Mouse (Mus musculus) embryo, embryonic 11 days (tissue): ENCODE measurements around the gene Mgam.
"Not testable (repeated sequence)": the region's sequence is repeated elsewhere in the genome, so short reads cannot be mapped to it uniquely, and the experiment has no call there.

Source experiments
- DNase-seq: peaks from one replicate; pipeline ENCODE4 v3.0.0-alpha.2; 2015

The Mgam gene

DNA sequence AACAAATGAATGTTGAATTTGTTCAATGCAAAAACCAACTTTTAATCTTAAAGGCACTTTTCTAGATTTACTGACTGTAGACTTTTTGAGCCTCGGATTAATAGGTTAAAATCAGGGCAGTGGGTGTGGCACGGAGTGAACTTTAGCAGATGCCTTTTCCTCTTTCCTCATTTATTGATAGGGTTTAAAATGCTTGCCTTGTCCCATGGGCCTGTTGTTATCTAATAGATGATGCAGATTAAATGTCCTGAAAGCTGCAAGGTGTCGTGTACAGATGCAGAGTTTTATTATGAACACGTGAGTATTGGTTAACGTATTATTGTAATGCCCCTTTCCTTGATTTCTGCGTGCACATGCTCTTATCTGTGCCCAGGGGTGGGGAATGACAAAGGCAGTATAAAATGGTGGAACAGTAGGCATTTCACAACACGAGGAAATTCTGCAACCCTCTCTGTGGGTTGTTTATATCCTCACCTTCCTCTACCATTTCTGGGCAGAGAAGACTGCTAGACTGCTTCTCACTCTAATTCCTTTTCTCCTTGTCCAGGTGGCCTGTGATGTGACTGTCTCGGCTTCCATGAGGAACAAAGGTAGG is at the start of gene Mgam:
Gene Mgam (plus strand): TSS at position 426 of the 595 bp plus-strand sequence.
- no peak for DNase-seq

DNA sequence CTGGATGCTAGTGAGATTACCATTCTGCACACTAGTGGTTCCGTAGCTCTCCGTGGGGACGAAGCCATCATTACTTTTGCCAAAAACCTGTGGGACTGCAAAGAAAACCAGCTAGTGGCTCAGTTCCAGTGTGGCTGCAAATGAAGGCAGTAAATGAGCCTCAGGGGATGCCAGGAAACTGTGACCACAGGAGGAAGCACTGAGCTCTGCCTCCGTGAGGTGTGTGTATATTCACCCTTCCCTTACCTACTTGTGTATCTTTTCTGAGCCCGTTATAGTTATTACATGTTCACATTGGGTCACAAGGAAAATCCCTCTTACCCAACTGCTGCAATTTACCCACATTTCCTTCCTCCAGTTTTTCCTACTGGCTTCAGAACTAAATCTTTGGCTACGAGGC is 44.3 kb upstream of the Mgam start:
- DNase-seq: no peak

DNA sequence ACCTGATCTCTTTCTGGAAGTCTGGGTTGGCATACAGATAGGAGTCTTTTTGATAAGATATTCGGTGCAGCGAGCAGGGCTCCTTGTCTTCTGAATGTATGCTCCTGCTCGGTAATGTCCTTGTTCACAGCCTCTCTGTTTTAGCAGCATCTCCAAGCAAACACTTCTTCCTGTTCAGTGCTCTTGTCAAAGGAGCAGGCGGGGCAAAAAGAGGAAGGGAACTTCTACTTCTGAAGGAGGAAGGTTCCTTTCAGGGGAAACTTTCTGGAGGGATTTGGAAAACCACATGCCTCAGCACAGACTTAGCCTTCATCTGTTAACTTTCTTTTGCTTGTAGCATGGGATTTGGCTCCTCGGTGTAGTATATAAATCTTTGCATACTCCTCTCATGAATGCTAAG is 43.0 kb upstream of the Mgam start, which contains the start of gene Clec5a:
Gene Clec5a (minus strand): TSS at position 177 of the 400 bp plus-strand sequence.
- DNase-seq: no peak

DNA sequence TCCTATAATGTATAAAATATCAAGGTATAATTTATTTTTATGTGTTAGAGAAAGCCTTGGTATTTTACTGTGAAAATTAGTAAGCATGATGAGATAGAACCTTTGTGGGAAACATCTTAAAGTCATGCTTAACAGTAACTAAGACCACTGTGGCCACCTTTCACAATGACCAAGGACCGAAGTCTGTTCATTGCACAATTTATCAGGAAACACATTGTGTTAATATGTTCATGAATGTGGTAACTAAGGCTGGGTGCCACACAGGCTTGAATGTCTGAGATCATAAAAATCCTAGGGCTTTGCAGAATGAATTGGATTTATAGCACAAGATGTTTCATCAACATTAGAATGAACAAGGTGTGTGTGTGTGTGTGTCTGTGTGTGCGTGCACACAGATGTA is 40.3 kb upstream of the Mgam start:
- DNase-seq: no peak

DNA sequence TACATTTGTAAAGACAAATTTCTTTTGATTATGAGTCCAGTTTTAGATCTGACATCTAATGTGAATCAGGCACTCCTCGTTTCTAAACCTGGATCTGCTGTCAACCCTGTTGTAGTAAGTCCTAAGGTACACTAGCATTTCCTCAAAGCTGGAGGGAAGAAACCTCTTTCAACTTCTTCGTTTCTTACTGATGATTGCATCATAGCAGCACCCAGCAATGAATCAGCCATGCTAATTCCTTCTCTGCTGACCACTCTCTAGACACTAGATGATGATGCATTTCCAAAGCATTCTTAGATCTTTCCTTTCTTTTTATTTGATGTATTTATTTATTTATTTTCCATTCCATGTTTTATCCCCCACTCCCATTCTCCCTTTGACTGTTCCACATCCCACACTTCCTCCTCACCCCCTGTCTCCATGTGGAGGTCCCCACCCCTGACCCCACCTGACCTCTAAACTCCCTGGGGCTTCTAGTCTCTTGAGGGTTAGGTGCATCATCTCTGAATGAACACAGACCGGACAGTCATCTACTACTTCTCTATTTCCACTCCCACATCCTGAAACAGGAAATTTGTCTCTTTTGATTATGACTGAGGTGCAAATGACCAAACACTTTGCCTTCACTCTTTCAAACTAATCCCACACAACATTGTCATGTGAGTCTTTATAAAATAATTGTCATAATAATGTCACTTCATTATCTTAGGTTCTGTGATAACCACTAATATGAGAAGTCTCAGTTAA is 33.7 kb upstream of the Mgam start:
- DNase-seq: no peak

DNA sequence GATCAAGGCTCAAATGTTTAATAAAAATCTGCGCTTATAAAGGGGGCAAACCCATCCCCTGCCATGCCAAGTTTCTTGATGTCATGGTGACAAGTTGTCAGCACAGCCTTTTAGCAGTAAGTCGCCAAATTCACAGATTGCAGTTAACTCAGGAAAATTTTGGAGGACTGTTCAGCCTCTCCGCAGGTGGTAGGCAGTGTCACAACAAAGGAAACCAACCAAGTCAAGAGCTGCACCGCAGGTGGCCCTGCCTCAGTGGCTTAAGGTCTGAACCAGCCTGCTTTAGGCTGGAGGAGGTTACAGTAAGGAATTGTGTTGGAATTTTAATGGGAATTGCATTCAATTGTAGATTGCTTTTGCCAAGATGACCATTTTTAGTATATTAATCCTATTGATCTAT is 30.1 kb upstream of the Mgam start:
- DNase-seq: not testable (repeated sequence)

DNA sequence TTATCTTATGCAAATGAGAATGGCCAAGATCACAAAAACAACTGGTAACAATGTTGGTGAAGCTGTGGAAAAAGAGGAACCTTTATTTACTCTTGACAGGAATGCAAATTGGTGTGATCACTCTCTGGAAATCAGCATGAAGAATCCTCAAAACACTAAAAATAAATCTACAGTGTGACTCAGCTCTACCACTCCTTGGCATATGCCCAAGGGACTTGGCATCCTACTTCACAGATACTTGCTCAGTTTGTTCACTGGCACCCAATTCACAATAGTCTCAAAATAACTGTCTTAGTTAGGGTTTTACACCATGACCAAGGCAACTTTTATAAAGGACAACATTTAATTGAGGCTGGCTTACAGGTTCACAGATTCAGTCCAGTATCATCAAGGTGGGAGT is 21.2 kb upstream of the Mgam start:
- no peak for DNase-seq

DNA sequence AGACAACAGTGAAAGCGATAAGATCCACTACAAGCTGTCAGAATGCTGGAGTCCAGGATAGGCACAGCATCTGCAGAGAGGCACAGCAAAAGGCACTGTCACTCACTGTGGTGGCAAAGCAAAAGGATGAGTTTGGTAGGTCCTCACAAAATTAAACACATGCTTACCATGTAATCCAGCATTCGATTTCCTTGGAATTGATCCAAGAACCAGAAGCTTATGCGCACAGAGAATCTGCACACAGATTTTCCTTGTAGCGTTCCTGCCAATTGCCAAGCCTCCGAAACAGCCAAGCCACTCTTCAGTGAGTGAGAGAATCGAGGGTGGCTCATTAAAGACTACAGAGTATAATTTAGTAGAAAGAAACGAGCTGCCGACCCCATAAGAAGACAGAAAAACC is 18.4 kb upstream of the Mgam start:
- no peak for DNase-seq

DNA sequence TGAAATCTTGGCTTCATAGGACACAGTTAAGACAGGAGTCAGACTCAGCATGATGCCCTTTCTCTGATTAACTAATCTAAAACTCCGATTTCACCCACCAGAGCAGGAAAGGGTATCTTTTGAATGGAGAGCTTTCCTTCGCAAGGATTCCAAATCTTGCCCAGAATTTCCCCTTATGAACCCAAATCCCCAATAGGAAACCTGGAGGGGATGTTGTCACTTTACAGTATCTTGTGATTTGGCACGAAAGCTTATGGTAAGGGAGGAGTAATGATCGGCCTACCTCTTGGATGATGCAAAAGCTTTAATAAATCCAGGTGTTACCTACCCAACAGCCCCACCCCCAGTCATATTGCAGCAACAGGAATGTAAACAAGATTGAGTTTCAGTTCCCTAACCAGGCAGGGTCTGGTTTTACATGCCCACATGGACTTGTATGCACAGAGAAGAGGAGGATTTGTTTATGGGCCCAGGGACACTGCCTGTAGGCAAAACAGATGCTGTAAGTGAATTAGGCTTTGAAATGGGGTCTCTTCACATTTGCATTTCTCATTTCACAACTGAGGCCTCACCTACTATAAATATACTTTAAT is 15.3 kb upstream of the Mgam start, which contains the start of gene Tas2r138:
Gene Tas2r138 (minus strand): TSS at position 51 of the 593 bp plus-strand sequence.
- no peak for DNase-seq

DNA sequence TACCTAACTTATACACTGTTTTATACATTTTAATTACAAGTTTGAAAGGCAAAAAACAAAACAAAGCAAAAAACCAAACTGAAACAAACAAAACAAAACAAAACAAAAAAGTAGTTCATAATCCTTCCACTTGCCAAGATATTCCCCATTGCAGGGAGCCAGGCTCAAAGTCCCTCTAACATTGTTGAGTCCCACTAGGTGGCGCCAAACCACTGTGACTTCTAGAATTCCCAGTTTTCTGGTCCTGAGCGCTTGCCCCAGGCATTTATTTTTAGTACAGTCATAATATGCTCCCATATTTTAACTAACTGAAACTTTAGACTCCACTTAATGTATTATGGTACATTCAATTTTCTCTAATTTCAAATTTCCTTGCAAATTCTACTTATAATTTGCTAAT is 10.7 kb upstream of the Mgam start:
- peak; percentile 86 for DNase-seq

DNA sequence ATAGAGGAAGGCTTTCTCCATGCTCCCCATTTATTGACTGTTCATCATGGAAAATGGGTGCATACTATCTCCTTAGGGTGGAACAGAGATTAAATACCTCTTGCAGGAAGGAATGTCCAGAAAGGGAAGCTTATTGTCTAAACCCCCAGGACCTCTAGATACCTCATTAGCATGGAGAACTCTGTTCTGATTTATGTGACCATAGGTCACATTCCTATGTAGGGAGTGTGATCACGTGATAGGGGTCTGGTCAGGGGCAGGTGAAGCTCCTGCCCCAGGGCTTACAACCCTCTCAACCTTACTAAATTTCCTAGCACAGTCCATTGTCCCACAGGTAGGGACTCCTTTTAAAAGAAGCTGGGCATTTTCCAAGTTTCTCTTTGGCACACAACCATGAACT is 2.5 kb upstream of the Mgam start:
- DNase-seq: no peak

DNA sequence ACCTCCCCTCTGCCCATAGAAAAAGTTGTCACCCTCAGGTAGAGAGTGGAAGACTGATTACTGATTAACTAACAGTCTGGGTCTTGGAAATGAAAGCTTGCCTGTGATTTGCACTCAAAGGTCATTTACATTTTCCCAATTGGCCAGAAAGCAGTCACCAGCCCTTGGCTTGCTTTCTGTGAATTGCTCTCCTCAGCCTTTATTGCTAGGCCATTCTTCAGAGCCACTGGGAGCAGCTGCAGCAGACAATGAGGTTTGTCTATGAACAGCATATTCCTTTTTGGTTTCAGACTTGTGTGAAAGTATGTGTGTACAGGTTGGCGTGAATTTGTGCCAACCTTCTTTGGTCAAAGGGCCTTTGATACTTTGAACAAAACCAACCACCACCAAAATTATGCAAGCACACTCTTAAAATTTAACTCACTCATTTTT is 6.0 kb downstream of the Mgam start:
- DNase-seq: peak; percentile 5

DNA sequence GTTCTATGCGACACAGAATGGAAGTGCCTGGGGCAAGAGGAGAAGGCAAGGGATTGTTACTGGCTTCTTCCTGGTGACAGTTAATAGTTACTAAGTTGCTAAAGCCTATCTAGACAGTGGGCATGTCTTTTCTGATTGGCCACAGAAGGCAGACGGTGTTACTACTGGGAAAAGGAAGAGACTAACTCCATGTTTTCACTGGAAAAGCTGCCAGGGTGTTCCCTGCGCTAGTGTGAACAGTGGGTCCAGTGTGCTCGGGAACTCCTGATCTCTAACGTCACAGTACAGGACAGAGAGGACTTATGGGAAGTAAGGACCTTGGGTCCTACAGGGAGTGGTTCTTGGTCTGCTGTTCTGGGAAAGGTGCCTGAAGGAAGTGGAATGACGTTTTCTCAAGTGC is 6.9 kb downstream of the Mgam start:
- no peak for DNase-seq

DNA sequence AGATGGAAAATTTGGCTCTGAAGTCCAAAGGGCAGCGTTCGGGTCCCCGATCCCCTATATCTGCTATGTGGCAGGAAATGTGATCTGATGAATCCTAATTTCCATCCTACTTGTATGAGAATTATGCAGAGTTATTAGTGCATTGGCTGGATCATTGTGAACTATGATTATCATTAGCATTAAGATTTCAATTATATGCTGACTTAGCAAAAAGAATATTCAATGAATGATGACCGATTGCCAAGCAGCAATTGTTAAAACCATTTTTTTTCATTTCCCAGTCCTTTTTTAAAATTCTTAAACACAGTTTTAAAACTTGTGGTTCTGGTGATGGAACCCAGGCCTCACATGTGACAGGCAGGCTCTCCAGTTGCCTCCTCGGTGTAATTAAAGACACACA is 9.1 kb downstream of the Mgam start:
- DNase-seq: no peak

DNA sequence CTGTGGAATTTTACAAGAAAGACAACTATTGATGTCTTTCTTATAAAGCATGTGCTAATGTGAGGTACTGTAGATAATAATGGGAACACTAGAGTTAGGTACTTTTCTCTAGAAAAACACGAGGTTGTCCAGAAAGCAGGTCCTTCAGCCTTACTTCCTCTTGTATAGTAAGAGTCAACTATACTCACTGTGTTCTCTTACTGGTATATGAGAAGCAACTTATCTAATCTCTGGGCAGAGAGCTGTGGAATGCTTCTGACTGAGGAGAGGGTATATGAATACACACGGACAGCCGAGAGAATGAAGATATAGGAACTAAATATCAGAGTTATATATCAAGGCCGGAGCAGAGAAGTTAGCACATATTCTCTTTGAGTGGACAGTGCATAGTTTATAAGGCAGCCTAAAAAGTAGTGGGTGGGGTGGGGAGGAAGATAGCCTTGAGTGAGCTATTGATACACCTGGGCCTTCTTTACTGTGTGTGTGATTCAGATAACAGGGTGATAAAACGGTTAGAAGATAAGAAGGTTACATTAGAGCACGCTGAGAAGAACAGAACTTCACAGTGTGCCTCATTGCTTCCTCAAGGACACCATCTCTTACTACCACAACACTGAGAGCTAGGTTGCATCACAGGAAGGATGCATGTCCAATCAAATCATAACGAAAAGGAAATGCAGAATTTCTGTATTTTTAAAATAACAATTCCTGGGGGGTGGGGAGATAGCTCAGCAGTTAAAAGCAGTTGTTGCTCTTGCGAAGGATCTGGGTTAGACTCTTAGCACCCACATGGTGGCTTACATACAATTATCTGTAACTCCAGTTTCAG is 12.3 kb downstream of the Mgam start:
- no peak for DNase-seq

DNA sequence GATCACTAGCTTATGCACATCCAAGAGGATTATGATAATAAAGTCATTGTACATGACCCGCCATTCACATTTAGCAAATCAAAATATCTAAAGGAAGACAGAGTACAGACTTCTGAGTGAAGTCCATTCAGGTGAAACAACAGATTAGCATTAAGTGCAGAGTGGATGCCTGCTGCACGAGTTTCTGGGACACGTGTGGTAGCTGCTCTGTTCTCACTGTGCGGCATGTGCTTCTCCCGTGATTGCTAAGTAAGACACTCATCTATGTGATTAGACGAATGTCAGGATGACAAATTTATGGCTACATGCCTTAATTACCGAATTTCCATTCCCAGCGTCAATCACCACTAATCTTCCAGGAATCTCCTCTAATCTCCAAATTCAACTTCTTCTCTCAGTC is 17.1 kb downstream of the Mgam start:
- DNase-seq: no peak

DNA sequence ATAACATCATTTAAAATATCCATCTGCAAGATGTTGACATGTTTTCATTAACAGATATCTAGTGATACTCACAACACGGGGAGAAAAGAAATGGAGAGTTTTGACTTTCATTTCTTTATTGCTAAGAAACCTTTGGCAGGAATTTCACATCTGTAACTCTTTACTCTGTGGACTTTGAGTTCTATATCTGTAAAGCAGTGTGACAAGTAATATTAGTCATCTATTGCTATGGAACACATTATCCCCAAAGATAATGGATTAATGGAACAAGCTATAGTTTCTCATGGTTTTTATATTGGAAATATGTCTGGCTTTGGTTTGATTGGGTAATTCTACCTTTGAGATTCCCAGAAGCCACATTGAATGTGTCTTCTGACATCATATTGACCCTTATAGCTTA is 22.3 kb downstream of the Mgam start:
- no peak for DNase-seq

DNA sequence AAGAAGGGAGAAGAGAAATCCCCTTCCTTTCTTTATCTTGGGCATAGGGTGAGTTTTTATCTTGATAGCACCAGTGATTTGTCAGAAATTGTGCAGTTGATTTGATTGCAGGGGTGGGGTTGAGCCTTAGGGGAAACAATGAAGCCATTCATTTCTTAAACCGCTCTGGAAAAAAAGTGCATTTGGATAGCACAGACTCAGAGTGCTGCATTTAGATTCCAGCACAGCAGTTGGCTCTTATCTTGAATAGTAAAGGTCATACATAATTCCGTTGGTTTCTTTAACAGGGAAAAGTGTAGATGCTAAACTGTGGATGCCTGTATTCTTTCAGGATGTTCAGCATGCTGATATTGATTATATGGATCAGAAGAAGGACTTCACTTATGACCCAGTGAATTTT is 32.3 kb downstream of the Mgam start:
- DNase-seq: no peak

DNA sequence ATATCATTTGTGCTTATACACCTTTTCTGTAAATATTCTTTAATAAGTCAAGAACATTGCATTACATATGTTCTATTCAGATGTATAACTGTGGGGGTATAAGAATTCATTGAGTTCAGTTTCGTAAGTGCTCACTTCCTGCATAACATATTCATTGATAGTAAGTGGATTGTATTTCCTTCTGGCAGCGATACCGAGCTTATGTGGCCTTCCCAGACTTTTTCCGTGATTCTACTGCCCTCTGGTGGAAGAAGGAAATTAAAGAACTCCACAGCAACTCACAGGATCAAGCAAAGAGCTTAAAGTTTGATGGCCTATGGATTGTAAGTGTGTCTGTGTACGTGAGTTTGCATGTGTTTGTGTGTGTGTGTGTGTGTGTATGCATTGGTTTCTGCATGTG is 60.5 kb downstream of the Mgam start:
- DNase-seq: peak; percentile 72

DNA sequence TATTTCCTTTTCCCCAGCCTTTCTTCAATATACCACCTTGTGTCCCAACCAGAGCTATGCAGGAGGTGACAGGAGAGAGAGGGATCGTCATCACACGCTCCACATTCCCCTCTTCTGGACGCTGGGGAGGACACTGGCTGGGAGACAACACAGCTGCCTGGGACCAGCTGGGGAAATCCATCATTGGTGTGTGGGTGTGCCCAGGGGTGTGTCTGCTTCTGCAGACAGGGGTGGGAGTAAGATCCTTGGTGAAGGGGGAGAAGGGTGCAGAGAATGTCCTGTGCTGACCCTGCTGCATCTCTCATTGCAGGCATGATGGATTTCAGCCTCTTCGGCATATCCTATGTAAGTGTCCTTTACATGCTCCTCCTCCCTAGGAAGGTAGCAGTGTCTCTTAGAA is 63.4 kb downstream of the Mgam start:
- not testable (repeated sequence) for DNase-seq

DNA sequence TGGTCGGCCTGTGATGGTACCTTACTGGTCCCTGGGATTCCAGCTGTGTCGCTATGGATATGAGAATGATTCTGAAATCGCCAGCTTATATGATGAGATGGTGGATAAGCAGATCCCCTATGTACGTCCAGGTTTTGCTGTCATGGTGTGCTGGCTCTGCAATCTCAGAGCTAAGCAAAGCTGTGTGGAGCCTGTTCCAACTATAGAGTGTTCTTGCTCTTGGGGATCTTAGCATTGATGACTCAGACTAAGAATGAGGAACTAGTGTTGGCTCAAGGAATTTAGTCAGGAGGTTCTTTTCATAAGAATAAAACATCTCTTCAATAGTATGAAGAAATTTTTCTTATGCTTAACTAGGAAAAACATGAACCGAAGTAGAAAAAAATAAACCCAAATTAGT is 84.9 kb downstream of the Mgam start:
- not testable (repeated sequence) for DNase-seq

DNA sequence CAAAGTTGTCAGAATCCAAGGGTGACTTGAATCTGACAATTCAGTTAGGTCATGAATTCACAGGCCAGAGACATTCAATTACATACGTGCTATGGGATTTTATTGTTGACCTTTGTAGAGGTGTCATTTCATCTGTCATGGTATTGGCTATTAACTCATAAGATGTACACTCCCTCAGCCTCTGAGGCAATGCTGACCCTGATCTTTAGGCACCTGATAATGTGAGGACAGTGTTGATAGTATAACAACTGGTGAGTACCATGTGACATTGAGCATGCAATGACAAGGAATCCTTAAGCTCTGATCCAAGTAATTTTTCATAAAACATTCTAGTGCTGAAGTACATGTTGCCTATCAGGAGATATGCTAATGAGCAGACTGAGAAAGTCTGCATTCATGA is 87.1 kb downstream of the Mgam start:
- no peak for DNase-seq

DNA sequence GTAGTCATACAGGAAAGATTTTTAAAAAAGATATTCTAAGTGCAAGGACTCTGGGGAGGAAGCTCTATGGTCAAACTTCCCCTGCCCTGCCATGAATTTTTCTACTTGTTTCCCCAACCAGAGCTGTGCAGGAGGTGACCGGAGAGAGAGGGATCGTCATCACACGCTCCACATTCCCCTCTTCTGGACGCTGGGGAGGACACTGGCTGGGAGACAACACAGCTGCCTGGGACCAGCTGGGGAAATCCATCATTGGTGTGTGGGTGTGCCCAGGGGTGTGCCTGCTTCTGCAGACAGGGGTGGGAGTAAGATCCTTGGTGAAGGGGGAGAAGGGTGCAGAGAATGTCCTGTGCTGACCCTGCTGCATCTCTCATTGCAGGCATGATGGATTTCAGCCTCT is 99.9 kb downstream of the Mgam start:
- DNase-seq: not testable (repeated sequence)
